Mouse (Mus musculus): ENCODE results near the gene Megf6. TPM values are rescaled to one million over a fixed set of nuclear protein-coding genes. Genes with fewer than 3 reads are reported as not detected.
A peak's percentile ranks its signal among the peaks of the same experiment; 100 is the strongest.

Gene Megf6
- total and polyA plus RNA-seq, 2 experiments from 2014 or later = 12.9 to 79.8 TPM

DNA sequence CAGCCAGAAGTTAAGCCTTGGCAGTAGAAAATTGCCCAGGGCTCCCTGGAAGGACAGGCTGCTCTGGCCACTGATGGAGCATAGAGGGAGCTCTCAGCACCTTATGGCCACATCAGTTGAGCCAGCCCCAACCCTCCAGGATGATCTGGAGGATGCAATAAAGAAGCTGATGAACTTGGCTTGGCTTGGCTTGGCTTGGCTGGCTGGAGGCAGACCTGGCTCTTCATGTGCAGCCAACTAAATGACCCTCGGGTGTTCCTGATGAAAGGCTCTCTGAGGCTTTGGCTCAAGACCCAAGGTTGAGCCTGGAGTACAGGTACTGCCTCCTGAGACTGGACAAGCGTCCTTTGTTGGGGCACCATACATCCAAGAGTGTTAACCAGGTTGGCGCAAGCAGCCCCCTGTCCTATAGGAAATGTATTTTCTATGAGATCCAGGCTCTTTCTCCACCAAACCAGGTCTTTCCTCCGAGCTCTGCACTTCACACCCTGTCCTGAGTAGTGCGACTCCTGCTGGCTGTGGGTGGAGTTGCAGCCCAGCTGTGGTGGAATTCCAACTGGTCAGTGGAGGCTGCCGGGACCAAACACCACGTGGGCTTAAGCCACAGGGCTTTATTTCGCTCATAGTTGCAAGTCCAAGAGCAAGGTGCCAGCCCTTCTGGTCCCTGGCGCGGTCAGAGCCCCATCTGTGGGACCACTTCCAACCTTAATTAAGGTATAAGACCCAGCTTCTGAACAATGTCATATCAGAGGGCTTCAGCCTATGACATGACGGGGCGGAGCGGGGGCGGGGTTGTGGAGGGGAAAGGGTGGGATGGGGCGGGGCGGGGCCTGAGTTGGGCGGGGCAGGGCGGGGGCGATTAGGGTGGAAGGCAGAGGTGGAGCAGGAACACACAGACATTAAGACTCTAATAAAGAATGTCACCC, 75.8 kb downstream of the Megf6 start:
- peak overlapping the region; percentile 57 for H3K4me2 ChIP-seq (ENCODE audit: low read depth, low read length)
- peak overlapping the region; percentile 25; the same call in 1 of the 2 replicates for H3K4me3 ChIP-seq (ENCODE audit: low read depth, low read length)
- 0 out of 2 replicates have a peak, but pooled peaks cover 2% of the 10 kb centered on the region for H3K27me3 ChIP-seq (ENCODE audit: control insufficient read depth, insufficient read depth, low read length)
- H3K9me3 ChIP-seq (replicated peaks; ENCODE audit: control insufficient read depth, low read length) = no peaks in the 10 kb centered on the region
- DNase-seq (ENCODE audit: low spot score) (peak; percentile 84), ATAC-seq (ENCODE audit: insufficient read depth, low read depth) (peak; percentile 88)
- WGBS = 9% methylated on average over 18 of the region's 19 CpGs
- no peak overlapping the region for H3K9ac ChIP-seq (replicated peaks; ENCODE audit: low read depth, low read length)
- TF ChIP-seq EP300 (IDR thresholded peaks at IDR 0.05; ENCODE audit: low read depth) (no peak), CTCF (IDR thresholded peaks at IDR 0.05; ENCODE audit: low read depth) (peak; percentile 95)
- 0 out of 2 replicates have a peak, but pooled peaks cover 4% of the 10 kb centered on the region for H3K4me1 ChIP-seq (ENCODE audit: control insufficient read depth, insufficient read depth)
- no peak overlapping the region for H3K27ac ChIP-seq (ENCODE audit: low read depth)
- no peaks in the 10 kb centered on the region for H3K36me3 ChIP-seq (replicated peaks; ENCODE audit: control insufficient read depth, insufficient read depth, low read length)

DNA sequence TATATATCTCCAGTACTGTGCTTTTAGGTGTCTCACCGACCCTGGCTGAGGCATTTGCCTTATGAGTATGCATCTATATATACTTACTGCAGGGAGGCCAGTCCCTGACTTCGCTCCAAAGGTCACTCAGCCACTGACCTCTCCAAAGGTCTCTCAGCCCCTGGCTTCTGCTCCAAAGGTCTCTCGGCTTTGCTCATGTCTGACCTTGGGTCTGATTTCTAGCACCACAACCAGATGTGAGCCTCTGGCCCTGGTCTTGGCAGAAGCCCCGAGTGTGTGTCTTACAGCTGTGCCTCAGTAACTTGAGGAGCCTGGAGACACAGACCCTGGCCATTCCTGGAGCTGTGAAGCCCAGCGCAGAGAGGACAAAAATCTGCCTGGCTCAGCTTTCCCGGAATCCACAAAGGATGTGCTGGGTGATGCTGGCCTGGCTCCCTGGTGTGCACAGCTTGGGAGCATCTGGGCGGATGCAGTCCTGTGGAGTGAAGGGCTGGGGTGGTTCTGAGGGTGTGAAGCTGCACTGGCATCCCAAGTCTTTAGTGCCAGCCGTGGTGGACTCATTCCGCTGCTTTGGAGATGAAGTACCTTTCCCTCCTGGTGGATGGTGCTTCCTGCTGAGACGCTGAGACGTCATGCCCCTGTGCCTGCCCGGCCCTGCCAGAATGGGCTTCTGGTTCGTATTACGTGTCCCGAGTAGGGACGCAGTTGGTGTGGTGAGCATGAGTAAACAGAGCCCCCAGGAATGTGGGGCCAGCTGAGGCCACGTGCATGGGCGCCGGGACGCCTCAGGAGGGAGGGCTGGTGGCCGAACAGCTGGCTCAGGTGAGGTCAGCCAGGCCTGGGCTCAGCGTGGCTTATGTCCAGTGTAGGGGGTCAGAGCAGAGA, 76.9 kb downstream of the Megf6 start:
- peak overlapping the region; percentile 57 for H3K4me2 ChIP-seq (ENCODE audit: low read depth, low read length)
- DNase-seq (ENCODE audit: low spot score) = no peak
- 0 out of 2 replicates have a peak, but pooled peaks cover 4% of the 10 kb centered on the region for H3K4me1 ChIP-seq (ENCODE audit: control insufficient read depth, insufficient read depth)
- no peak overlapping the region for H3K27ac ChIP-seq (ENCODE audit: low read depth)
- 63% methylated on average over 22 of the region's 22 CpGs for WGBS
- 0 out of 2 replicates have a peak, but pooled peaks cover 2% of the 10 kb centered on the region for H3K27me3 ChIP-seq (ENCODE audit: control insufficient read depth, insufficient read depth, low read length)
- no peak for TF ChIP-seq EP300 (IDR thresholded peaks at IDR 0.05; ENCODE audit: low read depth)
- no peak for TF ChIP-seq CTCF (IDR thresholded peaks at IDR 0.05; ENCODE audit: low read depth)
- no peak overlapping the region for H3K4me3 ChIP-seq (ENCODE audit: low read depth, low read length)
- ATAC-seq (ENCODE audit: insufficient read depth, low read depth) = no peak
- H3K9me3 ChIP-seq (replicated peaks; ENCODE audit: control insufficient read depth, low read length) = no peaks in the 10 kb centered on the region
- no peaks in the 10 kb centered on the region for H3K36me3 ChIP-seq (replicated peaks; ENCODE audit: control insufficient read depth, insufficient read depth, low read length)
- no peak overlapping the region for H3K9ac ChIP-seq (replicated peaks; ENCODE audit: low read depth, low read length)

DNA sequence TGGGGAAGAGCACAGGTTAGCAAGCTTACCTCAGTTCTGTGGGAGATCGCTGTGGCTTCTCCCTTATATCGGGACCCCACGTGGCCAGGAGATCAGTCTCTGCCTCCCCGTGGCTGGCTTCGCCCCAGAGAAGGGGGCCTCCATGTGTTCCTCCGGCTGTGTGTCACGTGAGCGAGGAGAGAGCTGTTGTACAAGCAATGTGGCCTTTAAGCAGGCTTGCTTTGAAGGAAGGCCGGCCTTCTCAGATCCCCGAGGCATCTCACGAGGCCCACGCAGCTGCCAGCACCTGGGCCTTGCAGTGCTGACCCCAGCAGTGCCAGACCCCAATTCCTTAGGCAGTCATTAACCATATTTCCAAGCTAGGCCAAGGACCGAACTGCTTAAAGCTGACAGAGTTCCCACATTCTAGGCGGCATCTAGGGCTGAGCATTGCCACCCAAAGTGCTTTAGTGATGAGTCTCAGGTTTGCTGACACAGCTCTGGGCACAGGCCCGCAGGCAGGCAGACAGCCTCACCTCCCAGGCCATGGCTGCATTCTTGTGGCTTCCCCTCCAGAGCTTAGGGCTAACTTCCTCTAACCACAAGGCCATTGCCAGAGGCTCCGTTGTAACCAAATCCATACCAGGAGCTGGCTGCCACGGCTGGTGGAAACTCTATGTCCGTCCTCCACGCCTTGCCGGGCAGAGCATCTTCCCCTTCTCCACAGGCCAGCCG, 77.7 kb downstream of the Megf6 start:
- H3K27me3 ChIP-seq (ENCODE audit: control insufficient read depth, insufficient read depth, low read length) = 0 out of 2 replicates have a peak, but pooled peaks cover 2% of the 10 kb centered on the region
- ATAC-seq (ENCODE audit: insufficient read depth, low read depth) (no peak), DNase-seq (ENCODE audit: low spot score) (no peak)
- WGBS = 78% methylated on average over 21 of the region's 21 CpGs
- H3K4me3 ChIP-seq (ENCODE audit: low read depth, low read length) = no peak overlapping the region
- H3K4me2 ChIP-seq (ENCODE audit: low read depth, low read length) = no peak overlapping the region
- TF ChIP-seq CTCF (IDR thresholded peaks at IDR 0.05; ENCODE audit: low read depth) (no peak), EP300 (IDR thresholded peaks at IDR 0.05; ENCODE audit: low read depth) (no peak)
- no peak overlapping the region for H3K9ac ChIP-seq (replicated peaks; ENCODE audit: low read depth, low read length)
- H3K9me3 ChIP-seq (replicated peaks; ENCODE audit: control insufficient read depth, low read length) = no peaks in the 10 kb centered on the region
- H3K36me3 ChIP-seq (replicated peaks; ENCODE audit: control insufficient read depth, insufficient read depth, low read length) = no peaks in the 10 kb centered on the region
- H3K27ac ChIP-seq (ENCODE audit: low read depth) = no peak overlapping the region
- 0 out of 2 replicates have a peak, but pooled peaks cover 4% of the 10 kb centered on the region for H3K4me1 ChIP-seq (ENCODE audit: control insufficient read depth, insufficient read depth)

DNA sequence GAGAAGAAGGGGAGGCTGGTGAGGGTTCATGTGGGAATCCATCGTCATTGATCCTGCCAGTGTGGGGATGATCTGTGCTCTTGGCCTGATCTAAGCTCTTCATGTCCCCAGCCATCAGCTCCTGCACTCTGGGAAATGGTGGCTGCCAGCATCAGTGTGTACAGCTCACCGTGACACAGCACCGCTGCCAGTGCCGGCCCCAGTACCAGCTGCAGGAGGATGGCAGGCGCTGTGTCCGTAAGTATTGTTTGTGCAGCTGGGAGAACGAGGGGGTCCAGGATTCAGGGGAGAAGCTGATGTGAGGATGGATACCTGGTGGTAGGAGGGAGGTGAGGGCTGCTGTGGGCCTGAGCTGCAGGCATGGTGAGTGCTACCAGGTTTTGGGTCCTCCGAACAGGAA, 78.8 kb downstream of the Megf6 start:
- ATAC-seq (ENCODE audit: insufficient read depth, low read depth) (no peak), DNase-seq (ENCODE audit: low spot score) (no peak)
- no peak overlapping the region for H3K4me2 ChIP-seq (ENCODE audit: low read depth, low read length)
- no peaks in the 10 kb centered on the region for H3K9me3 ChIP-seq (replicated peaks; ENCODE audit: control insufficient read depth, low read length)
- TF ChIP-seq EP300 (IDR thresholded peaks at IDR 0.05; ENCODE audit: low read depth) = no peak
- TF ChIP-seq CTCF (IDR thresholded peaks at IDR 0.05; ENCODE audit: low read depth) = no peak
- 0 out of 2 replicates have a peak, but pooled peaks cover 4% of the 10 kb centered on the region for H3K4me1 ChIP-seq (ENCODE audit: control insufficient read depth, insufficient read depth)
- H3K36me3 ChIP-seq (replicated peaks; ENCODE audit: control insufficient read depth, insufficient read depth, low read length) = no peaks in the 10 kb centered on the region
- H3K9ac ChIP-seq (replicated peaks; ENCODE audit: low read depth, low read length) = no peak overlapping the region
- H3K27me3 ChIP-seq (ENCODE audit: control insufficient read depth, insufficient read depth, low read length) = 0 out of 2 replicates have a peak, but pooled peaks cover 2% of the 10 kb centered on the region
- WGBS = 76% methylated on average over 8 of the region's 8 CpGs
- H3K27ac ChIP-seq (ENCODE audit: low read depth) = no peak overlapping the region
- H3K4me3 ChIP-seq (ENCODE audit: low read depth, low read length) = no peak overlapping the region
